Mouse (Mus musculus) CH12.LX (cell line): ENCODE measurements around the gene Arhgap18.

ENCODE experiments used
- CHD2 ChIP-seq: IDR thresholded peaks from 2 replicates; pipeline ENCODE4 v1.6.1; 2011; ENCODE audit warnings: low read length, improper control_type of control experiment
- CTCF ChIP-seq, 2 experiments: IDR thresholded peaks in 1 of 2; conservative IDR thresholded peaks in 1 of 2; 2 replicates each; pipeline ENCODE4 v1.5.1; 2011 to 2012; ENCODE audit warnings: low read depth in 2 of 2, low read length in 2 of 2, improper control_type of control experiment in 1 of 2, inconsistent platforms in 1 of 2, mild to moderate bottlenecking in 1 of 2, moderate library complexity in 1 of 2
- EP300 ChIP-seq: IDR thresholded peaks from 2 replicates; pipeline ENCODE4 v1.6.1; 2011; ENCODE audit warnings: low read length, improper control_type of control experiment
- HCFC1 ChIP-seq: IDR thresholded peaks from 2 replicates; pipeline ENCODE4 v1.6.1; 2012; ENCODE audit warnings: low read depth, mild to moderate bottlenecking, inconsistent platforms, low read length, improper control_type of control experiment
- JUND ChIP-seq: conservative IDR thresholded peaks from 2 replicates; pipeline ENCODE4 v1.6.1; 2011; ENCODE audit warnings: low read depth, low read length, improper control_type of control experiment
- MEF2A ChIP-seq: IDR thresholded peaks from 2 replicates; pipeline ENCODE4 v1.6.1; 2014; ENCODE audit warnings: low read depth, mild to moderate bottlenecking, inconsistent platforms, low read length, improper control_type of control experiment, borderline replicate concordance
- POLR2A ChIP-seq: IDR thresholded peaks from 2 replicates; pipeline ENCODE4 v1.6.1; 2011; ENCODE audit warnings: low read depth, mild to moderate bottlenecking, improper control_type of control experiment, low read length
- RCOR1 ChIP-seq: conservative IDR thresholded peaks from 2 replicates; pipeline ENCODE4 v1.6.1; 2012; ENCODE audit warnings: low read depth, mild to moderate bottlenecking, inconsistent platforms, low read length, improper control_type of control experiment
- ZMIZ1 ChIP-seq: IDR thresholded peaks from 2 replicates; pipeline ENCODE4 v1.6.1; 2012; ENCODE audit warnings: low read depth, mild to moderate bottlenecking, inconsistent platforms, low read length, improper control_type of control experiment

GRCm38 (mm10) chr10:26776443-26776842 is 23.2 kb downstream of the Arhgap18 start:
- no peak for TF ChIP-seq EP300
- TF ChIP-seq HCFC1: no peak
- no peak for TF ChIP-seq CTCF (conservative IDR thresholded peaks at IDR 0.05 in 1 of 2, IDR thresholded peaks at IDR 0.05 in 1 of 2; ENCODE audit: low read depth in 2 of 2, low read length in 2 of 2)
- no peak for TF ChIP-seq RCOR1
- no peak for TF ChIP-seq ZMIZ1
- TF ChIP-seq POLR2A: no peak
- TF ChIP-seq MEF2A: no peak
- TF ChIP-seq JUND: no peak
- no peak for TF ChIP-seq CHD2
